Comparison of ENCODE assay signal across 8 mouse cellular contexts in genomic region chr19:7143854-7144253, GRCm38 (mm10). TPM values are rescaled to one million over a fixed set of nuclear protein-coding genes. Genes with fewer than 3 reads are reported as not detected.
DNase-seq lines count a peak whose midpoint lies in the region; ATAC-seq lines count a peak whose summit lies in the region.

No protein-coding gene starts in this region.

- 1% methylated on average over 20 of the region's 20 CpGs for WGBS in forebrain, embryonic 13.5 days

- H3K4me1 ChIP-seq in forebrain, embryonic 13.5 days: peaks cover 89% of the 10 kb centered on the region

- intact Hi-C loops in heart, postnatal 10 days (cut with DNase I): no loop called here

- peak; percentile 46 for ATAC-seq in forebrain, embryonic 13.5 days

- H3K4me3 ChIP-seq in forebrain, embryonic 13.5 days: peak overlapping the region; percentile 34

- H3K9ac ChIP-seq in forebrain, embryonic 13.5 days: peak overlapping the region; percentile 52

- peaks cover 6% of the 10 kb centered on the region; the same call in 1 of the 2 replicates for H3K27me3 ChIP-seq in forebrain, embryonic 13.5 days

- peak overlapping the region; percentile 86; the same call in 1 of the 2 replicates for H3K27ac ChIP-seq in forebrain, embryonic 13.5 days

- H3K36me3 ChIP-seq in forebrain, embryonic 13.5 days (ENCODE audit: poor library complexity, severe bottlenecking): no peaks in the 10 kb centered on the region

- H3K4me2 ChIP-seq in forebrain, embryonic 13.5 days: peak overlapping the region; percentile 60

- peak; percentile 43 for DNase-seq in CD4-positive helper T cell, adult 2 months (ENCODE audit: low read depth, low spot score)
- DNase-seq in adrenal gland, postnatal 36 days: peak; percentile 82 to 84
- peak; percentile 81 to 83 for DNase-seq in heart, postnatal 10 days
- peak; percentile 81 to 84 for DNase-seq in kidney, postnatal 36 days
- peak; percentile 83 for DNase-seq in lung, postnatal 10 days
- DNase-seq in right cerebral cortex, adult 18-20 months: peak; percentile 83
- DNase-seq in urinary bladder, adult 2 months (ENCODE audit: low spot score): peak; percentile 47

- H3K9me3 ChIP-seq in forebrain, embryonic 13.5 days (replicated peaks): no peaks in the 10 kb centered on the region

RNA-seq across cellular contexts. Expression of gene Flrt1, which starts 38.3 kb away (rescaled TPM):
- 1 to 10 TPM; 1.3 to 4.0 TPM for total RNA-seq in adrenal gland, postnatal 36 days (2021)
- polyA plus RNA-seq in forebrain, embryonic 13.5 days (2015; fragmentation: Nextera tagmentation; extraction: Ambion mirVana): 10.4 and 11.3 TPM in 2 replicates
- total RNA-seq in heart, postnatal 10 days (2021): 1 to 10 TPM; 1.2 to 1.3 TPM
- 0.37 and 0.66 TPM in 2 replicates for polyA plus RNA-seq in urinary bladder, adult 2 months (2012; rRNA removed)

Comparison
In these comparisons a context has a peak if more than half of its experiments do, and no peak if none do; other contexts are left out.
1. Peak in every context shown above with its lines: DNase-seq, ATAC-seq, H3K4me3 ChIP-seq and H3K27ac ChIP-seq.